Mouse (Mus musculus): ENCODE measurements around the gene Camkv.

Camkv gene

GRCm38 (mm10) chr9:107992197-107992596 lies 56.7 kb downstream of the Camkv start, which contains the start of gene Cdhr4:
TSS of gene Cdhr4 (plus strand) at chr9:107992497.
- DNase-seq (ENCODE audit: low read depth) = peak; percentile 47

- no peak for DNase-seq (ENCODE audit: low read depth)
These were observed 57.5 kb downstream of the Camkv start for GRCm38 (mm10) chr9:107993013-107993412.

GRCm38 (mm10) chr9:107994464-107994863 lies 59.0 kb downstream of the Camkv start:
- no peak for DNase-seq (ENCODE audit: low read depth)

- DNase-seq (ENCODE audit: low read depth) = no peak
These were observed 60.0 kb downstream of the Camkv start for GRCm38 (mm10) chr9:107995513-107995912.

GRCm38 (mm10) chr9:107996049-107996448 lies 60.6 kb downstream of the Camkv start, which contains the start of gene Gm20662:
TSS of gene Gm20662 (plus strand) at chr9:107996349.
- DNase-seq (ENCODE audit: low read depth) = no peak
